ENCODE assay signal across 13 mouse cellular contexts in genomic region chr12:92246790-92247451, GRCm38 (mm10).
DNase-seq lines count a peak whose midpoint lies in the region; ATAC-seq lines count a peak whose summit lies in the region.
"Had no signal": no experiment of that assay in that cellular context is flagged by ENCODE, and none has a peak within 500 bp of the region (broad histone marks: within the 10 kb centered on the region; RNA-seq: fewer than 3 reads in every experiment).

No protein-coding gene starts in this region.

- peak; percentile 3 for DNase-seq in layer of hippocampus, adult 11-12 months (ENCODE audit: low spot score)
- no peak for DNase-seq in layer of hippocampus, postnatal 36 days
- no peak for DNase-seq in cerebellum, postnatal 10 days
- no peak for DNase-seq in spleen, postnatal 36 days (ENCODE audit: low spot score in 2 of 2)
- no peak for DNase-seq in gastrocnemius, adult 18-20 months (ENCODE audit: low spot score)
- DNase-seq: cerebellum, adult 9-10 months; gastrocnemius, postnatal 10 days; kidney, adult 2 months; thymus, postnatal 4 days had no signal

- H3K4me2 ChIP-seq in embryonic facial prominence, embryonic 15.5 days (replicated peaks) = no peak overlapping the region
- H3K4me2 ChIP-seq in hindbrain, embryonic 15.5 days = no peak overlapping the region
- no peak overlapping the region for H3K4me2 ChIP-seq in neural tube, embryonic 14.5 days (ENCODE audit: low read depth, low read length)

- no peaks in the 10 kb centered on the region for H3K27me3 ChIP-seq in embryonic facial prominence, embryonic 15.5 days
- H3K27me3 ChIP-seq in hindbrain, embryonic 15.5 days = no peaks in the 10 kb centered on the region
- H3K27me3 ChIP-seq in neural tube, embryonic 14.5 days (ENCODE audit: control insufficient read depth, insufficient read depth, low read length) = no peaks in the 10 kb centered on the region

- WGBS in embryonic facial prominence, embryonic 15.5 days = 38% methylated on average over 6 of the region's 6 CpGs
- WGBS in hindbrain, embryonic 15.5 days = 28% methylated on average over 6 of the region's 6 CpGs
- 13% methylated on average over 6 of the region's 6 CpGs for WGBS in neural tube, embryonic 14.5 days

- peak; percentile 88 for ATAC-seq in embryonic facial prominence, embryonic 15.5 days (ENCODE audit: insufficient number of reproducible peaks, low FRiP score, low TSS enrichment, low read depth)
- peak; percentile 79; the same call in 1 of the 2 replicates for ATAC-seq in hindbrain, embryonic 15.5 days (ENCODE audit: low FRiP score, low read depth)
- ATAC-seq in neural tube, embryonic 14.5 days (ENCODE audit: low read depth) = peak; percentile 94

- no peaks in the 10 kb centered on the region for H3K36me3 ChIP-seq in embryonic facial prominence, embryonic 15.5 days
- H3K36me3 ChIP-seq in hindbrain, embryonic 15.5 days = no peaks in the 10 kb centered on the region
- no peaks in the 10 kb centered on the region for H3K36me3 ChIP-seq in neural tube, embryonic 14.5 days (ENCODE audit: control insufficient read depth, insufficient read depth, low read length)

- H3K4me1 ChIP-seq in embryonic facial prominence, embryonic 15.5 days = no peaks in the 10 kb centered on the region
- H3K4me1 ChIP-seq in hindbrain, embryonic 15.5 days (replicated peaks) = no peaks in the 10 kb centered on the region
- H3K4me1 ChIP-seq in neural tube, embryonic 14.5 days (ENCODE audit: control insufficient read depth, insufficient read depth, low read length) = no peaks in the 10 kb centered on the region

- no peak overlapping the region for H3K9ac ChIP-seq in embryonic facial prominence, embryonic 15.5 days
- no peak overlapping the region for H3K9ac ChIP-seq in hindbrain, embryonic 15.5 days
- H3K9ac ChIP-seq in neural tube, embryonic 14.5 days (replicated peaks; ENCODE audit: low read depth, low read length) = no peak overlapping the region

- H3K4me3 ChIP-seq in embryonic facial prominence, embryonic 15.5 days (replicated peaks) = no peak overlapping the region
- no peak overlapping the region for H3K4me3 ChIP-seq in hindbrain, embryonic 15.5 days
- no peak overlapping the region for H3K4me3 ChIP-seq in neural tube, embryonic 14.5 days (ENCODE audit: low read depth, low read length)

- no peaks in the 10 kb centered on the region for H3K9me3 ChIP-seq in embryonic facial prominence, embryonic 15.5 days (replicated peaks)
- no peaks in the 10 kb centered on the region for H3K9me3 ChIP-seq in hindbrain, embryonic 15.5 days
- no peaks in the 10 kb centered on the region for H3K9me3 ChIP-seq in neural tube, embryonic 14.5 days (ENCODE audit: control insufficient read depth, low read length)

- H3K27ac ChIP-seq in embryonic facial prominence, embryonic 15.5 days (replicated peaks) = no peak overlapping the region
- H3K27ac ChIP-seq in hindbrain, embryonic 15.5 days (replicated peaks) = no peak overlapping the region
- H3K27ac ChIP-seq in neural tube, embryonic 14.5 days (ENCODE audit: low read depth, low read length) = no peak overlapping the region
- H3K27ac ChIP-seq: macrophage had no signal
